Mouse (Mus musculus): ENCODE results near the gene Acsf3.

- TF ChIP-seq CTCF (IDR thresholded peaks at IDR 0.05; ENCODE audit: insufficient read depth, low read depth, low read length), result no peak
- TF ChIP-seq POLR2A (IDR thresholded peaks at IDR 0.05; ENCODE audit: insufficient read depth, low read depth, low read length), result no peak
Measured at GRCm38 (mm10) chr8:122737886-122738285, 37.4 kb upstream of the Acsf3 start.

All from olfactory bulb, adult 2 months (tissue).